In genomic region chr15:7497852-7498251, GRCm38 (mm10) we compare ENCODE assay signal across 22 mouse cellular contexts.
DNase-seq lines count a peak whose midpoint lies in the region; ATAC-seq and TF ChIP-seq lines count a peak whose summit lies in the region.
"Had no signal": no experiment of that assay in that cellular context is flagged by ENCODE, and none has a peak within 500 bp of the region (broad histone marks: within the 10 kb centered on the region; RNA-seq: fewer than 3 reads in every experiment).

No protein-coding gene starts in this region.

- no peaks in the 10 kb centered on the region for H3K9me3 ChIP-seq in forebrain, embryonic 11.5 days (ENCODE audit: control insufficient read depth, low read length)
- H3K9me3 ChIP-seq: G1E had no signal

- H3K27me3 ChIP-seq in C2C12 (ENCODE audit: control insufficient read depth, insufficient read depth, insufficient read length) (no peaks in the 10 kb centered on the region), myocyte (ENCODE audit: control insufficient read depth, insufficient read depth, insufficient read length) (no peaks in the 10 kb centered on the region)
- H3K27me3 ChIP-seq in forebrain, embryonic 11.5 days (ENCODE audit: control insufficient read depth, insufficient read depth, low read length), result no peaks in the 10 kb centered on the region
- H3K27me3 ChIP-seq: CH12.LX had no signal

- no peak for TF ChIP-seq POLR2A in myocyte (IDR thresholded peaks at IDR 0.05; ENCODE audit: insufficient read length, low read depth)

- H3K9ac ChIP-seq in forebrain, embryonic 11.5 days (ENCODE audit: low read length), result no peak overlapping the region

- peak overlapping the region; percentile 62 for H3K4me2 ChIP-seq in myocyte (ENCODE audit: low read depth)
- no peak overlapping the region for H3K4me2 ChIP-seq in forebrain, embryonic 11.5 days (ENCODE audit: low read depth, low read length, severe bottlenecking)

- TF ChIP-seq CTCF in C2C12 (IDR thresholded peaks at IDR 0.05; ENCODE audit: control insufficient read depth, insufficient read depth, insufficient read length), result no peak

- no peak for ATAC-seq in forebrain, embryonic 11.5 days (replicated peaks; ENCODE audit: low FRiP score)
- ATAC-seq: activated CD4-positive, CD25-positive, alpha-beta regulatory T cell, adult 4 months; CD4-positive, CD25-positive, alpha-beta regulatory T cell, adult 4 months; Patski had no signal

- H3K4me3 ChIP-seq in C2C12 (ENCODE audit: insufficient read depth, poor library complexity, severe bottlenecking), result no peak overlapping the region
- H3K4me3 ChIP-seq in myocyte, result no peak overlapping the region
- no peak overlapping the region for H3K4me3 ChIP-seq in forebrain, embryonic 11.5 days (ENCODE audit: low read depth, low read length)

- DNase-seq in heart, adult 11 months, result peak; percentile 28
- DNase-seq in heart, adult 9 months (ENCODE audit: low spot score in 2 of 2), result no peak
- no peak for DNase-seq in adrenal gland, postnatal 25 days
- DNase-seq in forebrain, embryonic 11.5 days (ENCODE audit: low spot score), result no peak
- DNase-seq: adrenal gland, adult 2 months; adrenal gland, adult 8-10 months; adrenal gland, postnatal 10 days; adrenal gland, postnatal 14 days; adrenal gland, postnatal 36 days; B cell, adult 2 months; cerebellum, adult 11 months; cerebellum, adult 11-12 months; cerebellum, adult 18-20 months; cerebellum, adult 2 months; cerebellum, adult 8-10 months had no signal

- no peaks in the 10 kb centered on the region for H3K79me3 ChIP-seq in C2C12 (ENCODE audit: low read depth)

- WGBS in forebrain, embryonic 11.5 days, result 95% methylated on average over 4 of the region's 4 CpGs

- no peak overlapping the region for H3K27ac ChIP-seq in forebrain, embryonic 11.5 days (ENCODE audit: low read depth, low read length)

- H3K79me2 ChIP-seq in C2C12 (ENCODE audit: control insufficient read depth, insufficient read depth) (no peaks in the 10 kb centered on the region), myocyte (ENCODE audit: control insufficient read depth, insufficient read depth) (no peaks in the 10 kb centered on the region)

- H3K4me1 ChIP-seq in forebrain, embryonic 11.5 days (replicated peaks; ENCODE audit: control insufficient read depth, insufficient read depth, low read length), result no peaks in the 10 kb centered on the region

- H3K36me3 ChIP-seq in C2C12 (ENCODE audit: control insufficient read depth, insufficient read depth) (no peaks in the 10 kb centered on the region), myocyte (ENCODE audit: control insufficient read depth, insufficient read depth) (no peaks in the 10 kb centered on the region)
- no peaks in the 10 kb centered on the region for H3K36me3 ChIP-seq in forebrain, embryonic 11.5 days (ENCODE audit: control insufficient read depth, insufficient read depth, low read length)
- H3K36me3 ChIP-seq: G1E had no signal

- H3ac ChIP-seq in C2C12 (ENCODE audit: control insufficient read depth, insufficient read length, low read depth) (no peak overlapping the region), myocyte (ENCODE audit: control insufficient read depth, insufficient read length) (no peak overlapping the region)

TF ChIP-seq in C2C12, 6 proteins besides CTCF, POLR2A, EP300 and RAD21:
- no peak for TF ChIP-seq MAX (IDR thresholded peaks at IDR 0.05)
- peak; percentile 90 for TF ChIP-seq MYOD1 (IDR thresholded peaks at IDR 0.05; ENCODE audit: control insufficient read depth, insufficient read length, low read depth)

TF ChIP-seq in myocyte, 11 proteins besides CTCF, POLR2A, EP300 and RAD21:
- TF ChIP-seq TCF12 (IDR thresholded peaks at IDR 0.05; ENCODE audit: insufficient read depth, poor library complexity, severe bottlenecking) (no peak), SRF (IDR thresholded peaks at IDR 0.05; ENCODE audit: control insufficient read depth, insufficient read length, low read depth) (no peak), TCF3 (IDR thresholded peaks at IDR 0.05; ENCODE audit: insufficient read length, low read depth) (no peak), MYOD1 (IDR thresholded peaks at IDR 0.05; ENCODE audit: control insufficient read depth in 1 of 3, insufficient read length in 2 of 3, low read depth in 2 of 3) (peak; percentile 38 to 73 (median 71)), MAX (IDR thresholded peaks at IDR 0.05; ENCODE audit: low read depth) (no peak)
